Mouse (Mus musculus) heart, embryonic 15.5 days (tissue): ENCODE data around the gene Kcnj5. TPM values are rescaled to one million over a fixed set of nuclear protein-coding genes. Genes with fewer than 3 reads are reported as not detected.

Experiments
- ATAC-seq: fragments of 200-750 bp; cut with Nextera tagmentation; replicated peaks from 2 replicates; pipeline ENCODE4 v1.8.0; 2017; ENCODE audit warnings: low read depth, moderate TSS enrichment; ENCODE audit not compliant: insufficient number of reproducible peaks, insufficient read depth, low FRiP score
- H3K27ac ChIP-seq: fragments of 300-500 bp; sonication (generic); 2 replicates; pipeline ENCODE4 v1.5.1; 2015; ENCODE audit warnings: mild to moderate bottlenecking, inconsistent platforms
- H3K27me3 ChIP-seq: fragments of 300-500 bp; sonication (generic); 2 replicates; pipeline ENCODE4 v1.6.1; 2015; ENCODE audit warnings: inconsistent platforms
- H3K36me3 ChIP-seq: fragments of 300-500 bp; sonication (generic); 2 replicates; pipeline ENCODE4 v1.6.1; 2015; ENCODE audit warnings: mild to moderate bottlenecking, inconsistent platforms
- H3K4me1 ChIP-seq: fragments of 300-500 bp; sonication (generic); replicated peaks from 2 replicates; pipeline ENCODE4 v1.6.1; 2015; ENCODE audit warnings: inconsistent platforms
- H3K4me2 ChIP-seq: fragments of 300-500 bp; sonication (generic); 2 replicates; pipeline ENCODE4 v1.6.1; 2015; ENCODE audit warnings: inconsistent platforms, mild to moderate bottlenecking, moderate library complexity
- H3K4me3 ChIP-seq: fragments of 300-500 bp; sonication (generic); 2 replicates; pipeline ENCODE4 v1.5.1; 2015; ENCODE audit warnings: mild to moderate bottlenecking, inconsistent platforms
- H3K9ac ChIP-seq: fragments of 300-500 bp; sonication (generic); 2 replicates; pipeline ENCODE4 v1.6.1; 2015; ENCODE audit warnings: mild to moderate bottlenecking, inconsistent platforms
- H3K9me3 ChIP-seq: fragments of 300-500 bp; sonication (generic); replicated peaks from 2 replicates; pipeline ENCODE4 v1.6.1; 2016; ENCODE audit warnings: inconsistent platforms
- WGBS: fragments of 180-500 bp; shearing (Covaris S2); methylation state at CpG from one replicate; pipeline ENCODE4 v1.1.7; 2015; ENCODE audit warnings: mixed read lengths; 5-methylcytosine and 5-hydroxymethylcytosine counted together
- polyA plus RNA-seq: library from polyadenylated mRNA; unstranded; fragments of >200 nt; fragmentation: Nextera tagmentation; extraction: Ambion mirVana; gene quantifications from 2 replicates; pipeline ENCODE4 v1.2.1, GENCODE M21; 2015

Gene Kcnj5
- 24.1 and 25.5 TPM in 2 replicates for polyA plus RNA-seq

DNA sequence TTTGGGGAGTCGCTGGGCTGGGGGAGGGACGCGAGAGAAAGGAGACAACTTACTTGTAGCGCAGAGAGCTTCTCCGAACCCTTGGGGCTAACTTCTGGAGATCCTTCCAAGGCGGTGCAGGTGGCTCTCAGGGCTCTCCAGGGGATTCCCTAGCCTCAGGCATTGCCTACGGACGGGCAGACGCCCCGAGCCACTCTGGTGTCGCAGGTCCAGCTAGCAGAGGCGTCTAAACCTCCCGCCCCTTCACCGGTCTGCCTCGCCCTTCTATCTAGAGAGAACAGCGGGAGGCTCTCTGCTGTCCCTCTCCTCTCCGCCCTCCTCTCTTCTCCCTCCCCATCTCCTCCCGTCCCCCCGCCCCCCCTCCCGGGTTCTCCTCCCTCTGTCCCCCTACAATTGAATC, at the start of gene Kcnj5:
Gene Kcnj5 (minus strand): TSS at position 300 of the 400 bp plus-strand sequence.
- 3% methylated on average over 17 of the region's 20 CpGs for WGBS
- H3K4me1 ChIP-seq = peaks cover 40% of the 10 kb centered on the region
- peak within 1 kb of the TSS; percentile 80 for H3K4me2 ChIP-seq
- H3K27me3 ChIP-seq = peaks cover 22% of the 10 kb centered on the region
- peak within 1 kb of the TSS; percentile 90 for H3K27ac ChIP-seq
- peak within 1 kb of the TSS; percentile 72 for H3K9ac ChIP-seq
- H3K4me3 ChIP-seq = peak within 1 kb of the TSS; percentile 56
- no peaks in the 10 kb centered on the region for H3K9me3 ChIP-seq
- peak; percentile 56; the same call in 1 of the 2 replicates for ATAC-seq
- H3K36me3 ChIP-seq = no peaks in the 10 kb centered on the region

- Histone ChIP-seq H3K27me3 (no peaks in the 10 kb centered on the region), H3K9me3 (no peaks in the 10 kb centered on the region), H3K36me3 (no peaks in the 10 kb centered on the region), H3K9ac (no peak overlapping the region), H3K4me2 (no peak overlapping the region), H3K27ac (no peak overlapping the region), H3K4me3 (no peak overlapping the region), H3K4me1 (no peaks in the 10 kb centered on the region)
- ATAC-seq = no peak
- WGBS = 71% methylated on average over 6 of the region's 6 CpGs
Observed at GRCm38 (mm10) chr9:32392716-32393115, 48.6 kb upstream of the Kcnj5 start.

DNA sequence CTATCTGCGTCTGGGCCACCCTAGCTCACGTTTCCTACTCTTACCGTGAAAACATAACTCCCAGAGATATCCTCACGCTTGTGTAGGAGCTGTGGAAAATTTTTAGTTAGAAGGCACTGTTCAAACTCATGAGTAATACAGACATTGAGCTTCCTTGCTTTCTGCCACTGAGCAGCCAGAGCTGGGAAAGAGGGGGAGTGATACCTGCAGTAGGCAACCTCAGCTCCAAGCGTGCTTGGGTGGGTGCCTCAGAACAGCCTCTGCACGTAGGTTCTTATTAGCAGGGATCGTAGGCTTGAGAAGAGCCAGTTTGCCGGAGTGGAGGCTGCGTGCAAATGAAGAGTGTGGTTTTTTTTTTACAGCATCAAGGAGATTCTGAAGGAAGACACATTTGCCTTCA, 47.6 kb upstream of the Kcnj5 start:
- no peak for ATAC-seq
- WGBS = 69% methylated on average over 9 of the region's 9 CpGs
- no peak overlapping the region for H3K9ac ChIP-seq
- H3K9me3 ChIP-seq = no peaks in the 10 kb centered on the region
- H3K4me3 ChIP-seq = no peak overlapping the region
- H3K4me1 ChIP-seq = no peaks in the 10 kb centered on the region
- H3K27me3 ChIP-seq = no peaks in the 10 kb centered on the region
- H3K27ac ChIP-seq = no peak overlapping the region
- H3K4me2 ChIP-seq = no peak overlapping the region
- H3K36me3 ChIP-seq = no peaks in the 10 kb centered on the region

GRCm38 (mm10) chr9:32391092-32391491, 46.9 kb upstream of the Kcnj5 start:
- Histone ChIP-seq H3K4me3 (no peak overlapping the region), H3K27me3 (no peaks in the 10 kb centered on the region), H3K27ac (no peak overlapping the region), H3K36me3 (no peaks in the 10 kb centered on the region), H3K9ac (no peak overlapping the region), H3K4me1 (no peaks in the 10 kb centered on the region), H3K9me3 (no peaks in the 10 kb centered on the region), H3K4me2 (no peak overlapping the region)
- 78% methylated on average over 5 of the region's 5 CpGs for WGBS
- no peak for ATAC-seq

DNA sequence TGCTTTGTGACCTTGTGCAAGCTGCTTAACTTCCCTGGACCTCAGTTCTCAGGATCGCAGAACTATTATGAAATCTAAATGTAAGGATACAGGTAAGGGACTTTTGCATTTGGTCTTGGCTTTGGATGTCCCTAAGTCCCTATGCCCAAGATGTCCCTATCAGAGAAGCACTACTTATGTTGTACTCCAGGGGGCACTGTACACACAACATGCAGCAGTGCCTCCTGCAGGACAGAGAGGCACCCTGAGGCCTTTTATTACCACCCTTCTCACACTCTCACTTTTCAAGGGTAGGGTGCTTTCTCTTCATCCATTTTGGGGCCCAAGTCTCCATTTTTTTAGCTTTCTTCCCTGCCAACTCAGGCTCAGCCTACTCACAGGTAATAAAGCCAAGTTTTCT, 44.0 kb upstream of the Kcnj5 start:
- 91% methylated on average over 1 of the region's 1 CpGs for WGBS
- no peak for ATAC-seq

DNA sequence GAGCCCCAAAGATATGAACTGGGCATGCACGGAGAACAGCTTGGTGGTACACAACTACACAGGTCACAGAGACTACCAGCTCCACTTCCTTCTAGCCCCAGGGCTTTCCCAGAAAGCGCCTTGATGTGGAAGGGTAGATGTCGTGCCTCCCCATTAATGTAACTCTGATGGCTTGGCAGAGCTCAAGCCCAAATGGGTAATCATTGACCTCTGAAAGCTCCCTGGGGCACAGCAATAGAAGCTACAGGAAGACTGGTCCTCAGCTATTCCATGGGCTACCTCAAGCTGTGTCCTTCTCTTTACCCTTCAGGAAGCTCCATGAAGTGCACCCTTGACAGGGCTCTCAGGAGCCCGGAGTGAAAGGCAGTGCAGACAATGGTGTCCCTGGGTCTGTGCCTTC, 40.8 kb upstream of the Kcnj5 start:
- H3K4me3 ChIP-seq = no peak overlapping the region
- H3K36me3 ChIP-seq = no peaks in the 10 kb centered on the region
- H3K27ac ChIP-seq = no peak overlapping the region
- ATAC-seq = no peak
- 80% methylated on average over 4 of the region's 4 CpGs for WGBS
- H3K4me2 ChIP-seq = no peak overlapping the region
- H3K27me3 ChIP-seq = no peaks in the 10 kb centered on the region
- no peaks in the 10 kb centered on the region for H3K9me3 ChIP-seq
- no peak overlapping the region for H3K9ac ChIP-seq
- H3K4me1 ChIP-seq = no peaks in the 10 kb centered on the region

More for the DNA sequence above, 44.0 kb upstream of the Kcnj5 start:
- H3K36me3 ChIP-seq = no peaks in the 10 kb centered on the region
- H3K27ac ChIP-seq = no peak overlapping the region
- no peaks in the 10 kb centered on the region for H3K9me3 ChIP-seq
- no peak overlapping the region for H3K9ac ChIP-seq
- no peaks in the 10 kb centered on the region for H3K4me1 ChIP-seq
- H3K27me3 ChIP-seq = no peaks in the 10 kb centered on the region
- H3K4me2 ChIP-seq = no peak overlapping the region
- H3K4me3 ChIP-seq = no peak overlapping the region

DNA sequence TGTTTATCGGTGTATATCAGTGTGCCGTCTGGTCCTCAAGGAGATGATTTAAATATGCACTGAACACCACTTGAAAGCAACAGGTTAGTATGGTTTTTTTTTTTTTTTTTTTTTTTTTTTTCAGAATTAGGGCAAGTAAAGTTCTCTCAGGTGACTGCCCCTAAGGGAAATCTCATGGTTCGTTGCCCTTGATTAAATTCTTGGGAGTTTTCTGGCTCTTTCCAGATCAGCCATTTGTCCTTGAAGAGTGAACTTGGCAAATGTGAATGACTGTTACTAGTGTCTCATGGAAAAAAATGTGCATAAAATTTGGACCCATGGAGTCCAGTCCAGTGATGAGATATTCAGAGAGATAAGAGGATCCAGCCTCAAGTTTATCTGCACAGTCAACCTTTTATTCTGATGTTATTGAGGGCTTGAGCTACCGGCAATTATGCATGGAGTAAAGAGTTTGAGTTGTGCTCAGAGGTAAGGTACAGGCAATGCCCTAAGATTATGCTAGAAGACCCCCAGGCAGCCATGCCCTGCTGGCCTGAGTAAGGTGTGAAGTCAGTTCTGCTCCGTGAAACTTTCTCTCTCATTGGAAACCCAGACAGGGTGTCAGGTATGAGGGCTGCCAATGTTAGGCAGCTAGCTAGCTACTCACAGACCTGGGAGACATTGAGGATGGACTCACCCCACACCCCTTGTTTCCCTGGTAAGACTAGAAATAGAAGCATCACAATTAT, 32.9 kb upstream of the Kcnj5 start:
- 62% methylated on average over 5 of the region's 5 CpGs for WGBS
- no peak for ATAC-seq
- no peaks in the 10 kb centered on the region for H3K4me1 ChIP-seq
- no peak overlapping the region for H3K27ac ChIP-seq
- H3K4me2 ChIP-seq = no peak overlapping the region
- H3K9ac ChIP-seq = no peak overlapping the region
- no peaks in the 10 kb centered on the region for H3K27me3 ChIP-seq
- no peaks in the 10 kb centered on the region for H3K9me3 ChIP-seq
- H3K36me3 ChIP-seq = no peaks in the 10 kb centered on the region
- no peak overlapping the region for H3K4me3 ChIP-seq

GRCm38 (mm10) chr9:32376031-32376430, 31.9 kb upstream of the Kcnj5 start:
- H3K36me3 ChIP-seq = no peaks in the 10 kb centered on the region
- no peak overlapping the region for H3K9ac ChIP-seq
- H3K4me2 ChIP-seq = no peak overlapping the region
- H3K4me3 ChIP-seq = no peak overlapping the region
- 64% methylated on average over 7 of the region's 7 CpGs for WGBS
- no peaks in the 10 kb centered on the region for H3K9me3 ChIP-seq
- no peaks in the 10 kb centered on the region for H3K27me3 ChIP-seq
- H3K4me1 ChIP-seq = no peaks in the 10 kb centered on the region
- no peak for ATAC-seq
- no peak overlapping the region for H3K27ac ChIP-seq

GRCm38 (mm10) chr9:32373656-32374055, 29.5 kb upstream of the Kcnj5 start:
- H3K9ac ChIP-seq = no peak overlapping the region
- H3K36me3 ChIP-seq = no peaks in the 10 kb centered on the region
- no peak overlapping the region for H3K27ac ChIP-seq
- no peaks in the 10 kb centered on the region for H3K4me1 ChIP-seq
- no peak overlapping the region for H3K4me2 ChIP-seq
- no peak for ATAC-seq
- H3K9me3 ChIP-seq = no peaks in the 10 kb centered on the region
- no peak overlapping the region for H3K4me3 ChIP-seq
- H3K27me3 ChIP-seq = no peaks in the 10 kb centered on the region
- WGBS = 88% methylated on average over 6 of the region's 6 CpGs

GRCm38 (mm10) chr9:32372202-32372601, 28.1 kb upstream of the Kcnj5 start, which contains the start of gene Kcnj1:
TSS of gene Kcnj1 (plus strand) at chr9:32372493.
- Histone ChIP-seq H3K27me3 (no peaks in the 10 kb centered on the region), H3K4me2 (no peak within 1 kb of the TSS), H3K9me3 (no peaks in the 10 kb centered on the region), H3K36me3 (no peaks in the 10 kb centered on the region), H3K4me3 (no peak within 1 kb of the TSS), H3K27ac (no peak within 1 kb of the TSS), H3K4me1 (no peaks in the 10 kb centered on the region), H3K9ac (no peak within 1 kb of the TSS)
- 82% methylated on average over 6 of the region's 6 CpGs for WGBS
- ATAC-seq = no peak

DNA sequence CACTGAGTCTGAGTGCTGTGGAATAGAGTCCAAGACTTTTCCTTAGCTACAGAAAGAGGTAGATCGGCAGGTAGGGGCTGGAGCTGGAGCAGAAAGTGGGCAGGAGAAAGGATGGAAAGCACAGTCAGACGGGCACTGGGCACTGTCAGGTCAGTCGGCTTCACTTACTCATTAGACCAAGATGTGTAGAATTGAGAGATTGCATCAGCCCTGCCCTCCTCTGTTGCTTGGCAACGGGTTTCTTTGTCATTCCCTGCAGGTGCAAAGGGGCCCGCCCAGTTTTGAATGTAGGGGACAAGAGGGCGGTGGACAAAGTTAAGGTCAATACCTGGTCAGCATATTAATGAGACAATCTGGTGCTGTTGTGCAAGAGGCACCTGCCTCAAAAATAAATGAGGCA, 25.2 kb upstream of the Kcnj5 start:
- WGBS = 70% methylated on average over 6 of the region's 6 CpGs
- Histone ChIP-seq H3K4me1 (no peaks in the 10 kb centered on the region), H3K9me3 (no peaks in the 10 kb centered on the region), H3K27me3 (no peaks in the 10 kb centered on the region), H3K36me3 (no peaks in the 10 kb centered on the region), H3K27ac (no peak overlapping the region), H3K4me3 (no peak overlapping the region), H3K4me2 (no peak overlapping the region), H3K9ac (no peak overlapping the region)
- ATAC-seq = no peak

- Histone ChIP-seq H3K4me2 (no peak overlapping the region), H3K9ac (no peak overlapping the region), H3K9me3 (no peaks in the 10 kb centered on the region), H3K4me3 (no peak overlapping the region), H3K27me3 (no peaks in the 10 kb centered on the region), H3K27ac (no peak overlapping the region), H3K36me3 (no peaks in the 10 kb centered on the region), H3K4me1 (no peaks in the 10 kb centered on the region)
- WGBS = 30% methylated on average over 2 of the region's 2 CpGs
- ATAC-seq = no peak
Observed at GRCm38 (mm10) chr9:32368812-32369211, 24.7 kb upstream of the Kcnj5 start.
